Mouse (Mus musculus) cerebellum, adult 11-12 months (tissue): ENCODE data around the gene Cdc42bpa.
A peak's percentile ranks its signal among the peaks of the same experiment; 100 is the strongest.

Experiments
- DNase-seq: peaks from one replicate; pipeline ENCODE4 v3.0.0; 2022

Cdc42bpa gene

GRCm38 (mm10) chr1:179959721-179960542, at the start of gene Cdc42bpa:
Gene Cdc42bpa (plus strand): TSS chr1:179960472.
- DNase-seq, result peak; percentile 84

GRCm38 (mm10) chr1:179913471-179913870, 46.8 kb upstream of the Cdc42bpa start:
- no peak for DNase-seq

GRCm38 (mm10) chr1:179917036-179917435, 43.2 kb upstream of the Cdc42bpa start:
- no peak for DNase-seq

- peak; percentile 52 for DNase-seq
Measured at GRCm38 (mm10) chr1:179917481-179917880, 42.8 kb upstream of the Cdc42bpa start.

GRCm38 (mm10) chr1:179919656-179920436, 40.4 kb upstream of the Cdc42bpa start:
- peak; percentile 83 for DNase-seq

GRCm38 (mm10) chr1:179923661-179924405, 36.4 kb upstream of the Cdc42bpa start:
- DNase-seq, result no peak

GRCm38 (mm10) chr1:179926240-179926639, 34.0 kb upstream of the Cdc42bpa start:
- no peak for DNase-seq

GRCm38 (mm10) chr1:179927102-179927501, 33.2 kb upstream of the Cdc42bpa start:
- no peak for DNase-seq

GRCm38 (mm10) chr1:179928822-179929221, 31.4 kb upstream of the Cdc42bpa start:
- DNase-seq, result no peak

GRCm38 (mm10) chr1:179931247-179931646, 29.0 kb upstream of the Cdc42bpa start:
- peak; percentile 31 for DNase-seq

- DNase-seq, result no peak
Measured at GRCm38 (mm10) chr1:179934064-179934463, 26.2 kb upstream of the Cdc42bpa start.

GRCm38 (mm10) chr1:179940071-179940786, 20.0 kb upstream of the Cdc42bpa start:
- no peak for DNase-seq

- no peak for DNase-seq
Measured at GRCm38 (mm10) chr1:179940787-179941352, 19.4 kb upstream of the Cdc42bpa start.

- no peak for DNase-seq
Measured at GRCm38 (mm10) chr1:179945017-179945416, 15.3 kb upstream of the Cdc42bpa start.

- peak; percentile 53 for DNase-seq
Measured at GRCm38 (mm10) chr1:179946616-179947015, 13.7 kb upstream of the Cdc42bpa start.

- DNase-seq, result no peak
Measured at GRCm38 (mm10) chr1:179947653-179948052, 12.6 kb upstream of the Cdc42bpa start.

- DNase-seq, result peak; percentile 58
Measured at GRCm38 (mm10) chr1:179951597-179951996, 8.7 kb upstream of the Cdc42bpa start.

- DNase-seq, result no peak
Measured at GRCm38 (mm10) chr1:179953251-179953650, 7.0 kb upstream of the Cdc42bpa start.

- no peak for DNase-seq
Measured at GRCm38 (mm10) chr1:179957431-179957830, 2.8 kb upstream of the Cdc42bpa start.

GRCm38 (mm10) chr1:179958871-179959720, 1.2 kb upstream of the Cdc42bpa start:
- no peak for DNase-seq

- no peak for DNase-seq
Measured at GRCm38 (mm10) chr1:179960543-179960876, 238 bp downstream of the Cdc42bpa start.
